Mouse (Mus musculus) urinary bladder, adult 2 months (tissue): ENCODE results near the gene Inca1. TPM values are rescaled to one million over a fixed set of nuclear protein-coding genes. Genes with fewer than 3 reads are reported as not detected.

ENCODE experiments used
- DNase-seq: peaks from one replicate; pipeline ENCODE4 v3.0.0; 2022; ENCODE audit warnings: low spot score
- polyA plus RNA-seq: library from polyadenylated mRNA; depleted of rRNA; stranded (reverse); fragments of >200 nt; gene quantifications from 2 replicates; pipeline ENCODE4 v1.2.3, GENCODE M21; 2012

Gene Inca1
- polyA plus RNA-seq, 1 experiment, result 5.1 TPM

GRCm38 (mm10) chr11:70653345-70654197 is 46.4 kb downstream of the Inca1 start:
- peak; percentile 67 for DNase-seq

GRCm38 (mm10) chr11:70652884-70653344 is 47.0 kb downstream of the Inca1 start:
- DNase-seq, result no peak

- DNase-seq, result no peak
Measured at GRCm38 (mm10) chr11:70652029-70652883, 47.7 kb downstream of the Inca1 start.

- DNase-seq, result no peak
Measured at GRCm38 (mm10) chr11:70651391-70651790, 48.6 kb downstream of the Inca1 start.

- DNase-seq, result no peak
Measured at GRCm38 (mm10) chr11:70650322-70651175, 49.4 kb downstream of the Inca1 start.

GRCm38 (mm10) chr11:70649185-70649734 is 50.7 kb downstream of the Inca1 start:
- DNase-seq, result no peak

- DNase-seq, result no peak
Measured at GRCm38 (mm10) chr11:70648512-70648911, 51.4 kb downstream of the Inca1 start.

GRCm38 (mm10) chr11:70647716-70648420 is 52.1 kb downstream of the Inca1 start:
- DNase-seq, result no peak

- DNase-seq, result peak; percentile 85
Measured at GRCm38 (mm10) chr11:70646691-70647650, 53.0 kb downstream of the Inca1 start, which contains the start of the genes Rnf167 and Slc25a11. Gene Rnf167 (plus strand): TSS chr11:70647235. Gene Slc25a11 (minus strand): TSS chr11:70647479.

- DNase-seq, result no peak
Measured at GRCm38 (mm10) chr11:70646259-70646555, 53.7 kb downstream of the Inca1 start.

- no peak for DNase-seq
Measured at GRCm38 (mm10) chr11:70645461-70646258, 54.3 kb downstream of the Inca1 start.

GRCm38 (mm10) chr11:70644564-70645103 is 55.3 kb downstream of the Inca1 start:
- DNase-seq, result no peak

- no peak for DNase-seq
Measured at GRCm38 (mm10) chr11:70643051-70643450, 56.9 kb downstream of the Inca1 start.

GRCm38 (mm10) chr11:70641241-70641640 is 58.7 kb downstream of the Inca1 start:
- no peak for DNase-seq

- DNase-seq, result no peak
Measured at GRCm38 (mm10) chr11:70639976-70640375, 60.0 kb downstream of the Inca1 start.

GRCm38 (mm10) chr11:70638714-70639278 is 61.2 kb downstream of the Inca1 start, which contains the start of gene Gp1ba:
Gene Gp1ba (plus strand): TSS chr11:70639122.
- DNase-seq, result no peak
